Mouse (Mus musculus): ENCODE data around the gene Ddo.

Ddo gene

DNA sequence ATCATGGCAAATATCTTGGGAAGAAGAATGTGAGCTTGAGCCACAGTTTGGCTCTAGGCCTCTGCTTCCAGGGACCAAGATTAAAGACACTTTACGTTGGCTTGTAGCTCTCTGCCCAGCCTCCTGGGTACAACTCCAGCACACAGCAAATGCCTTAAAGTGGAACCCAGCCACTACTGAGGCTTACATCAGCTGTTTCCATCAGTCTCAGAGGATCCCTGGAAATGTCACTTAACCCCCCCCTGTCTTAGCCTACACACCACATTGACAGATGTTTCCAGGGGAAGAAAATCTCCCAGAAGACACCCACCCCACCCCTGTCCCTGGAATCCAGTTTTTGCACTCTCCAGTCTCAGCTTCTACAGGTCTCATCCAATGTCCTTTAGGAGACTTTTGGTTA lies 37.1 kb downstream of the Ddo start:
- DNase-seq = no peak

DNA sequence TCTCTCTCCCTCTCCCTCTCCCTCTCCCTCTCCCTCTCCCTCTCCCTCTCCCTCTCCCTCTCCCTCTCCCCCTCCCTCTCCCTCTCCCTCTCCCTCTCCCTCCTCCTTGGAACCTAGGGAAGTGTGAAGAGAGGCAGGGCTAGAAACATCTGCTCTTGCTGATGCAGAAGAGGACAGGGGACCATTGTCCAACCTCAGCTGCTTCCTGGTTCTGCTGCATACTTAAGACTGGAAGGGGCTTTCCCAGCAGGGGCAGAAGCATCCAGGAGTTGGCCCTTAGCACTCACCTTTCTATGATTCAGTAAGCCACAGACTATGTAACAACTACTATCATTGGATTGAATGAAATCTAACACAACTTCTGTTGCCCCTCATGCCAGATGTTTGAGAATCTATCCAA lies 38.8 kb downstream of the Ddo start:
- DNase-seq = no peak

DNA sequence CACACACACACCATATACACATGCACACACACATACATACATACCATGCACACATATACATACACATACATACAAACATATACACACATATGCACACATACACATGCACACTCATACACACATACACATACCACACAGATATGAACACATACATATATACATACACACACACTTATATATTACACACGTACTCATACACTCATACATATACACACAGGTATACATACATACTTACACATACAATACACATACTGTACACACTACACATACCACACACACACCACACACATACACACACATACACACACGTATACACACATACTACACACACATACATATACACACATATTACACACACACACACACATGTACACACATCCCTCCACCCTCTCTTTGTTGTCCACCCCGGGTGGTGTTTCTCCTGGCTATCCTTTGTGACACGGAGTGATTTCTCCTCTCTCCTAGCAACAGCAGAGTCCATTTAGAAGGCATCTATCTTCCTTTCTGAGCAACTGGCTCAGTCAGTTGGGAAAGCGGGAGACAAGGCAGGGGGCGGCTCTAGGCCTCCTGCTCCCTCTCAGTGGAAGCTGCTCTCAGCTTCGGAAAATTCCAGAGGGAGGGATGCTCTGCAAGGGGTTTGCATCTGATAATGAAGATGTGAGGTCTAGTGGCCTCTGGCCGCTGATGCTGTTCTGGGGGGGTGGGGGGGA lies 42.9 kb downstream of the Ddo start:
- DNase-seq = no peak

DNA sequence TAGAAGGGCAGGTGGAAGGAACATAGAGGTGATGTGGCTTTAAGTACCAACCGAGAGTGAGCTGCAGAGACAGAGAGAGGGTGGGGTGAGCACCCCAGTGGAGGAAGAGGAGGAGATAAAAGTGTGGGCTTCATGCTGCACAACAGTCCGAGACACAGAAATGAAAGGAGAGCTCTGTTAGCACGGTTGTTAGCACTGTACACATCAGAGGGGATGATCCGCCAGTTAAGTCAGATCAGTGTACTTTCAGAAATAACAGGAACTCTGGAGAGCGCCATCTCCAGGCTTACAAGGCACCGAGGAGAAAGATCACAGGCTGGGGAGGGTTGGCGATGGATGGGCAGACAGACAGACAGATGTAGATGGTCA lies 43.5 kb downstream of the Ddo start:
- DNase-seq = no peak

DNA sequence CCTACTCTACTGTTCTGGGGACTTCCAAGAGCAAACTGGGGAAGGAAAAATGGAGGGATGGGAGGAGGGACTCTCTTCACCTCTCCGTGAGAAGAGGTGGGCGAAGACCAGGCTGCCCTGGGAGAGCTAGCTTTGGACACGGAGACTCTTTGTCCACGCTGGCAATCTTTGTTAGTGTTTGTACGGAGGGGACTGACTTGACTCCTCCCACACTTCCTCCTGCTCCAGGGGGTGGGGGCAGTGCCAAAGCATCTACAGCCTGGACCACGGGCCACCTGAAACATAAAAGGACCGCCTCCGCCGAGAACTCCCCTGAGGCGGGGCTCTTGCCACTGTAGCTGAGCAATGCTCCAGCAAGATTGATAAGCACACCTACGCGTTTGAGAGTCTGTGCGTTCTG lies 44.3 kb downstream of the Ddo start:
- DNase-seq = no peak

DNA sequence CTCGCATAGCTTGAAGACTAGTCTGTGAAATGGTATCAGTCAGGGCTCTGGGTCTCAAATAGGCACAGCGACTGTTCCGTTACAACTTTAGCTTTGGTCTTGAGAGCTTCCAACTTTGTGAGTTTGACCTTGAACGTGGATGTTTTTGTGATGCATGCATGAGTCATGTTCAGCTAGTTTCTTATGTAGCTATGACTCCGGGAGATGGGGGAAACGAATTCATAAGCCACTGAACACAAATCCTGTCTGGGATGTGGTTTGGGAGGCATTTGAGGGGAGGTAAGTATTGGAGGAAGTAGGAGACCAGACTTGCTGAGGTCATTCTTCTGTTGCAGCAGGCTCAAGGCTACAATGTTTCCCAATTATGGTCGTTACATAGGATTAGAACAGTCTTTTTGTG lies 46.1 kb downstream of the Ddo start:
- DNase-seq = no peak

DNA sequence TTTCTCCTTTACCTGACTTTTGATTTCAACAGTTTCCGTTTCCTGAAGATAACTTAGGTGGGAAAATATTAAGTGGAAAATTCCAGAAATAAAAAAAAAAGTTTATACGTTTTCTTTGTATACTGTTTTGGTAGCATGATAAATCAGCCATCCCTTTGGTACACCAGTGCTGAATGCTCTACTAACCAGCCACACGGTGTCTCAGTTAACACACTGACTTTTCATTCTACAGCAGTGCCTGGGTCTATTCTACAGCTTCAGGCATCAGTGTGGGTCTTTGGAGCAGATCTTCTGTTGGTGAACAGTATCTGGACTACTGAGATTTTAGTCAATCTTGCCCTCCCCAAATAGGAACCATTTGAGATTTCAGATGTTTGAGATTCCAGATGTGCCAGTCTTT lies 48.7 kb downstream of the Ddo start:
- no peak for DNase-seq

DNA sequence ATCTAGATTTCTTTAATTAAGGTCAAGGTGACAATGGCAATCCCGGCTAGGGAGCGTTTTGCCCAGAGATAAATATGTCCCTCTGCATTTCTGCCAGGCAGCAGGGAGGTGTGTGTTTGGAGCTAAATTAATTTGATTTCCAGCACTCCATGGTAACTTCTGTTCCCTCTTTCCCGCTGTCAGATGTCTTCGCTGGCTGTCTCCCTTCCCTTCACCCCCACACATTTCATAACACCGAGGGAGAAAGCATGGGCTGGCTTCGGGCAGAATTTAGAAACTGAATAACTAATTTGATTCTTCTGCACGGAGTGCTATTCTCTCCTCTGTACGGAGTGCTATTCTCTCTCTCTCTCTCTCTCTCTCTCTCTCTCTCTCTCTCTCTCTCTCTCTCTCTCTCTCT lies 52.7 kb downstream of the Ddo start:
- DNase-seq = no peak

DNA sequence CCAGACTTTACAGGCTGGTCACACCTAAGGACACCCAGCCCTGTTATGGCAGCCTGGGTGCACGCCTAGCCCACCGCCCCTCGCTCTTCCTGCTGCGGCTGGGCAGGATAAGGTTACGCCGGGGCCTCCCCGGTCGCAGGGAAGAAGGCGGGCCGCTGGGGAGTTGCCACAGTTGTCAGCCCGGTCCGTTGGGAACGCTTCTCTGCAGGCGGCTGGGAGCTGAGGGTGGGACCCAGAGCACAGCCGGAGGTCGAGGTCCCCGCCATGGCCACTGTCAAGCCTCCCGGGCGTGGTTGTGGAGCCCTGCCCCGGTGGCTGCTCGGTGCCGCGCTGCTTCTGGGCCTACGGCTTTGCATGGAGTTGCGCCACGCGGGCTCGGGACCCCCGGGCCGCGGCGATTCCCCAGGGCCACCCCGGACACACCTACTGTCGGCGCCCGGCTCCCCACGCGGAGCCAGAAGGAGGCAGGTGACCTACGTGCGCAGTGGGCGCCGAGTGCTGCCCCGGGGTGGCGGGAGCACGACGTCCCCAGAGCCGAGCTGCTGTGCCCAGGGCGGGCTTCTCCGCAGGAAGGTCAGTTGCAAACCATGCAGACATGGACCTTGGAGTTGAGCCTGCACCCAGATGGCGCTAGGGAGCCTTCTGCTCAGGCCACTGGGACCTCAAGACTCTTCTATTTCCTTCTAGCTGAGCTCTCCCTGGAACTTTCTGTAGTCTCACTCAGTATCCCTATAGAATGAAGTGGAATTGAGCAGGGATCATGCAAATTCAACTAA lies 53.5 kb downstream of the Ddo start, which contains the start of gene Mettl24:
Gene Mettl24 (plus strand): TSS at position 191 of the 776 bp plus-strand sequence.
- no peak for DNase-seq

DNA sequence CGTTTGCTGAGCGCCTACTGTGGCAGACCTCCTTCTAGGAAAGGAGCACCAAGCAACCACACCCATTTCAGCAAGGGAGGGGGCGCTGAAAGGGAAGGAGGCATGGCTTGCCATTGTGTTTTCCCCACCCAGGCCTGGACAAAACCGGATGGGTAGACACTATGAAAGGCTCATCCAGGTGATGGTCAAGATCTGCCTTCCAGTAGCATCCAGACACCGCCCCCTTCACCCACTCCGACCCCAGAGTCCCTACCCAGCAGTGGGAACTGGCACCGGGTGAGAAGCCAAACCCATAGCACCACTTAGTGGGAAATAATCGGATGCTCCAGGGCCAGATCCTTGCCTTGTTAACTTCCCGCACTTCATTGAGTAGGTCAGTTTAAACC lies 54.0 kb downstream of the Ddo start:
- no peak for DNase-seq

DNA sequence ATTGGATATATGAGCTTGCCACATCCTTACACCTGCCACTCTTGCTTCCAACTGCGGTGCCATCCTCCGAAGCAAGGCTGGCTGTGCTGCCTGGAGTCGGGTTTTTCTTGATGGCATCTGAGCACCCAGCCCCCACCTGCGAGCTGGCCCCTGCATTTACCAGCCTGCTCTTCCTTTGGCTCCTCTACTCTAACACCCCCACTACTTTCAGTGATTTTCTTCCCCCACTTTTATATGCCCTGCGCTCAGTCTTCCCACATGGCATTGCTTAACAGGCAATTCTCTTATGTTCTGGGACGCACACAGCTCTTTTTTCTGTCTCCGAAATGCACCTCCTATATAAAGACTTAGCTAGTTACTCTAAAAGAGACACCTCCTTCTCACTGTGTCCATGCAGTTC lies 54.5 kb downstream of the Ddo start:
- no peak for DNase-seq

DNA sequence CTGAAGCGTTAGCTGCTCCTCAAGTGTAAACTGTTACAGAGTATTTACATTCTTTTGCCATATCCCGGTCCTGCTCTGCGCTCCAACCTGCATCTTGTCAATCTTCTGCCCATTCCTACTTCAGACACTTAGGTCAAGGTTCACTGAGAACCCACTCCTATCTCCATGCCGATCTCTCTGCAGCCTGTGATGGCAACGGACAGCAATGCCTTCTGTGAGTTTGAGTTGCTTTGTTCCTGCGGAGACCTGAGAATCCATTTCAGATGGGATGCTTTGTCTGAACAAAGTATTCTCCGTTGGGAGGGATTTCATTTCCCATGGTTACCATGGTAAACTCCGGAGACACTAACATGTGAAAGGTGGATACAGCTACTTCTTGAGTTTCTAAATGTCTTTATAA lies 55.8 kb downstream of the Ddo start:
- no peak for DNase-seq

DNA sequence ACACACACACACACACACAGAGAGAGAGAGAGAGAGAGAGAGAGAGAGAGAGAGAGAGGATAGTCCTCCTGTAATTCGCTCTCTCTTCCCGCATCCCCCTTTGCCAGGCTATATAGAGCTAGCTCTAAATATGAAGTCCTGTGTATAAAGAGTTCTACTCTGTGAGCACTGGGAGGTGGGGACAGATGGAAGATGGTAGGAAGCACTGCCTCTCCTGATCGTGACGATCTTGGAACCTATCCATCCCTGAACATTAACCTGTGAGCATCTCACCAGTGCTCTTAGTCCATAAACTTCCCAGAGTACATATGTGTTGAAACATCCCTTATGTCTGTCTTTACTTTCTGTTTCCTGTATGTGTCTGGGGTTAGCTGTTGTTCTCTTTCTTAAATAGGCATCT lies 57.2 kb downstream of the Ddo start:
- DNase-seq = no peak

DNA sequence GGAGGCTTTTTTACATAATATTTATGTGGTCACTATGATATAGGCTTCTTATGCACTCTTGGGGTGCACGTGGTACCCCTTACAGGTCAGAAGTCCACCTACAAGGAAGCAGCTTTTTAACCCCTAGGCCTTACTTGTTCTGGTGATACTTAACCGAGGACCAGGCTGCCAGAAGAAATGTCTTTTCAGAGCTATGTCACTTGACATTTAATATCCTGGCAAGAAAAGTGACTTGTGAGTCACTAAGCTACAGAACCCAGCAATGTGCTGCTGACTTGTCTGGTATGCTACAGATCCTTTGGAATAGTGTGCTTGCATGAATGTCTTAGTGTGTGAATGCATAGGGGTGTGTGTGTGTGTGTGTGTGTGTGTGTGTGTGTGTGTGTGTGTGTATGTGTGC lies 57.6 kb downstream of the Ddo start:
- DNase-seq = no peak

DNA sequence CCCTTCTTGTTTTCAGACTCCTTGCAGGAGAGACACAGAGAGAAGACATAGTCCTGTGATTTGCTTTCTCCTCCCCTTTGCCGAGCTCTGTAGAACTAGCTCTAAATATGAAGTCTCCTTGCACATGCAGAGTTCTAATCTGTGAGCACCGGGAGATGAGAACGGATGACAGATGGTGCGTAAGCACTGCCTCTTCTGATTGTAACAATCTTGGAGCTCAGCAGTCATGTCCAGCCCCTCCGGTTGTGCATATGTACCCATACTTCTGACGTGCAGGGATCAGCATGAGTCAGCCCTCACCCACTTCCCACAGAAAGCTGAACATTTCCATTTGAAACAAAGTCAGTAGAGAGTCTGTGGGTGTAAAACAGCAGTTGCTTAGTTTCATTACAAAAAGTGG lies 58.5 kb downstream of the Ddo start:
- DNase-seq = no peak

DNA sequence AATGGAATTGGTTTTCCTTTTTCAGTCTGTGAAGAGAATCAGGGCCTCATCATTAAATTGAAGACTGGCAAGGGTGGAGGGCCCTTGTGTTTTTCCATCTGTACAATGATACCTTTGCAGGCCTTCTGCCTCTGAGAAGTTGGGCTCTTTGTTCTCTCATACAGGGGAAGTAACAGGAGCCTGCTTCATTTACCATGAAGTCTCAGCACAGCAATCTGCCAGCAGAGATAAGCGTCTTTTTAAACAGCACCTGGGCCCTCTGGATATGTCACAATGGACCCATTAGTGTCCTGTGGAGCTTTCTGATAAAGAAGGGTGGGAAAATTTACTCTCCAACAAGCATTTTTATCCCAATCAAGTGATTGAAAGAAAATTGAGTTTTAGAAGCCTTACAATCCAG lies 59.1 kb downstream of the Ddo start:
- no peak for DNase-seq

DNA sequence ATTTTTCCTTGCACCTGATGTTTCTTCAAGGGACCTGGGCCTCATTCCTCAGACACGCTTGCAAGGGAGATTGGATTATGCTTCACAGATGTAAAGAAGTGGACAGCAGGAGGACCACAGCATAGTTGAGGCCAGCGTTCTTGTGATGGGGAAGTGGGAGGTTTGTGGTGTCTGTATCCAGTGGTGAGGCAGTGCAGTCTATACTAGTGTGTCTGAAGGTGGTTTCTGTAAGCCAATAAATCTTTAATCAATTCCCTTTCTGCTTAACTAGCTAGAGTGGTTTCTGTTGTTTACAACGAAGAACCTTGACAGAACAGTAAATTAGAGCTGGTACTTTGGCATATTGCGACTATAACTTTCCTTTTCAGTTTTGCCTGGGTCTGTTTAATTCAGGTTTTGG lies 68.8 kb downstream of the Ddo start:
- no peak for DNase-seq

DNA sequence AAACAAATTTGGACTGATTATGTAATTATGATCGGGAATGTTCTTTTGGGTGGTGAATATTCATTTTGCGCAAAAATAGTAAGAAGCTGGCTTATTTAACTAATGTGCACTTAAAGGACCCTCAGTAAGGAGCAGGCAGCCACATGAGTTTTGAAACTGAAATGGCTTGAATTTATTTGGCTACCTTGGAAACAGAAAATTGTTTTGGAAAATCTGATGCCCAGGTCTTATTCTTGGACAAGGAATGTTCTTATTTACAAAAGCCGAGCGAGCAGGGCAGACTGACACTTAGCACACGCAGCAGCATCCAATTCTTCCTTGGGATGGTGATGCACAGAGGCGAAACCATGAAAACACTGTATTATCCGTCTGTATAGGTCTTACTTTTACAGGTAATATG lies 81.3 kb downstream of the Ddo start:
- no peak for DNase-seq

DNA sequence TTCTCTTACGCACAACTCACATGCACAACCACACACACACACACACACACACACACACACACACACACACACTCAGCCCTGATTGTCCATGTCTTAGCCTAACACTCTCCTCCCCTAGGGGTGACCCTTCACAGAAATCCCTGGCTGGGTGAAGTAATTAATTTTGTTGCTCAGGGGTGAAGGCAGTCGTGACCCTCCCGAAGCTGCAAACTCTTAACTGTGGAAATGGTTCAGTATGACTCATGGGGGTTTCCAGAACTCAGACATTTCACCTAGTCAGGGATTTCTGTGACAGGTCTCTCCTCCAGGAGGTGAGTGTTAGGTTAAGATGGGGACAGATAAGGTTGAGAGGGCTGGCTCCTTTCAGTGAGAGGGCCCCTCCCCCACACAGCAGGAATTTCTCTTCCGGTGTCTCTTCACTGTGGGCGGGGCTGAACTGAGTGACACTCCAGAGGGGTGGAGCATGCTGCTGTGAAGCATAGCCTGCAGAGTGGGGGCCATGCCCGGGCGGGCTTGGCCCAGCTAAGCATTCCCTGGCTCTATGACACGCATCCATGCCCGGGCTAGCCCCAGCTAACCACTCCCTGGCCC lies 83.3 kb downstream of the Ddo start:
- DNase-seq = no peak

DNA sequence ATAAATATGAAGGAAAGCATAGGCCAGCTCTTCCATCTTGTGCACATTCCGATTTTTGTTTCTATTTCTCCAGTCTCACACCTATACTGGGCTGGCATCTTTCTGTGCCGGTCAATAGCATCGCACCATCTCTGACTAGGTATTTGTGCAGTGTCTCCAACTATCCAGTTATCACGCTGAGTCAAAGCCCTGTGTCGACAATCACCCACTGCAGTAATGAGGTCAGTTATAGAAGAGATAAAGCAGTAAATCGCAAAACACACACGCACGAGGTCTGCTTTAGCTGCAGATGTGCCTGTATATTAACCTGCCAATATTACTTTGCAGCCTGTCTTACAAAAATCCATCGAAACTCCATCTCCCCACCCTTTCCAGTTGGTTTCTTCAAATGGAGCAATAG lies 84.0 kb downstream of the Ddo start:
- DNase-seq = no peak

DNA sequence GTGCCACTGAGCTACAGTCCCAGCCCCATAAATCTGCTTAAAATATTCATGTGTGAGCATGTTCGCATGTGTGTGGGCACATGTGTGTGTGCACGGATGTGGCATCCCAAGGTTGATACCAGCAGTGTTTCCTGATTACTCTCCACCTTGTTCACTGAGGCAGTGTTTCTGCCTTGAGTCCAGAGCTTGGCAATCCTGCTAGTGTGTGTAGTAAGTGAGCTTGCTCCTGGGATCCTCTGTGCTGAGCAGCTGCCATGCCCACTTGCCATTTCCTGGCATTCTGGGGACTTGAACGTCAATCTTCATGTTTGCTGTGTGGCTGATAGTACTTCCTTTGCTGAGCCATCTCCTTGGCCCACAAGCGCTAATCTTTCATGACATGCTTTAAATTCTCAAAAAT lies 85.3 kb downstream of the Ddo start:
- no peak for DNase-seq

DNA sequence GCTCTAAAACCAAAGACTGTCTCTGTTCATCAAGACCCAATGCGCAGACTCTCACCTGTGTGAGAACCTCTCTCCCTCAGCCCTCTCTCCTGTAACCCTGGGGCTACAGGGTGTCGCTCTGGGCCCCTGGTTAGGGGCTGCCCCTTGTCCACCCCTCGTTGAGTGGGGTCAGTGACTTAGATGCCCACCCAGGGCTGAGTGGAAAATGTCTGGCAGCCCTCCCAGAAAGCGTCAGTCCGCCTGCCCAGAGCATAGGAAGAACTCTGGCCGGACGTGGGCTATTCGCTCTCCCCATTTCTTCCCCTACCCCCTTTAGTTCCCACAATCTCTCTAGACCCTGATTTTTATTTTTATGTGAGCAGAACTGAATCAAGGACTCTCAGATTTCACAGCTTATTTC lies 86.5 kb downstream of the Ddo start:
- DNase-seq = no peak

DNA sequence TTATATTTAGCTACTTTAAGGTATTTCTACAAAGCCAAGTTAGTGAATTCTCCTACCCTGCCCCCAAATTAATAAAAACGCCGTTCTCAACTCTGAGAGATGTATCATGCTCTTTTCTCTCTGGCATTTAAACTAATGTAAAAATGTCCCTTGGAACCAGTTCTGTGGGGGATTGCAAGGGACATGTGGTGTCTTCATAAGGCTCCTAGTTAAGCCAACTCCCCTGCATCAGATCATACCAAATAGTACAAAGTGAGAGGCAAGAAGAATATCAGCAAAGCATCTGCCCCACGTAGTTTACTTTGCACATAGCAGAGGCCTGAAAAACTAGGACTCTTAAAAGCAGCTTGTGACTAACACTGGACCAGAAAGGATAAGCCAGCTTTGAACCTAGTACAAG lies 86.9 kb downstream of the Ddo start:
- DNase-seq = no peak

DNA sequence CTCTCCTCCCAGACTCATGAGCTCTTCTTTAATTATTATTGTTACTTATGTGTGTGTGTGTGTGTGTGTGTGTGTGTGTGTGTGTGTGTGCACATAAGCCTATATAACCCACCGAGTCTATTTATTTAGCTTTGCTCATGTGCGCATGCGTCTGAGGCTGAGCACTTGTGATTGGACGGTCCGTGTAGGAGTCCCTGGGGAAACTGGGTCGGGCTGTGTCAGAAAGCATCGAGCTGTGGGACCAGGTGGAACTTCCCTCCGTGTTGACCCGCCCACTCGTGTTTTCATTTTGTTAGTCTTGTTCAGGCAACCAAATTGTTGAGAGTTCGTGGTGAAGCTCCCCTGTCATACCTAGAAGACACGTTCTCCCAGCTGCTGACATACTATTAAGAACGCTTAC lies 88.6 kb downstream of the Ddo start:
- DNase-seq = no peak

DNA sequence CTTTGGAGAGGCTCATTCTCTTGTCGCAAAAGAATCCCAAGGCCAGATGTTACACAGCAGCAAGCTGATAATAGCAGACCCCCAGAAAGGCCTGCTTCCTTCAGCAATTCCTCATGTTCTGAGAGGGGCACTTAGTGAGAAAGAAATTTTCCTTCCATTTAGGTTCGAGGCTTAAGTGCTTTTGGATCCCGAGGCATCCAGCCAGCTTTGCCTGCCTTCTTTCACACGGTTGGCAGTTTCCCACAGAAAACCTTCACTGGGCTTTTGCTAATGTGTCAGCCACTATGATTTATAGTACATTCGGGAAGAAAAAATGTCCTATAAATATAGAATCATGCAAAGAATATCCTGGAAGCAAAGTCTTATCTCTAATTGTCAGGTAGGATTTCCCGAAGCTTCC lies 89.3 kb downstream of the Ddo start:
- no peak for DNase-seq
